Mouse (Mus musculus): ENCODE results near the gene Trim60.

- TF ChIP-seq GATA1 (IDR thresholded peaks at IDR 0.05; ENCODE audit: low read length) (no peak), TAL1 (IDR thresholded peaks at IDR 0.05; ENCODE audit: low read length) (no peak)
Measured at GRCm38 (mm10) chr8:65034136-65034535, 15.8 kb upstream of the Trim60 start.
